Mouse (Mus musculus): ENCODE results near the gene Rtl3.

Rtl3 gene

DNA sequence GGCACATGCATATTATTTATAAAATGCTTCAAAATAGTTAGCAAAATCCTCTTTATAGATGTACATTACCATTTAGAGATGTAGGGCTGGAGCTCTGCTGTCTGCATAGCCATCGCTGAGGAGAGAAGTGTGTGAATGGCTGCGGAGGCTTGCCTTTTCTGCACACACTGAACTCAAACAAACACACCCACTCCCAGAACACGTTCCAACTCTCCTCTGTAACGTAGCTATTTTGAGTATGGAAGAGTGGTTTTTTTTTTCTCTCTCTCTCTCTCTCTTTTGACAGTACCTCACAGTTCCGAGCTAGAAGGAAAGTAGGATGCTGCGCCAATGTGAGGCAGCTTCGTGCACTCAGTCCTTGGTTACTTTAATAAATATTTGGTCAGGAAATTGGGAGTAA is at the start of gene Rtl3:
Rtl3 (minus strand) TSS at position 236 of the 400 bp plus-strand sequence.
- DNase-seq = no peak

DNA sequence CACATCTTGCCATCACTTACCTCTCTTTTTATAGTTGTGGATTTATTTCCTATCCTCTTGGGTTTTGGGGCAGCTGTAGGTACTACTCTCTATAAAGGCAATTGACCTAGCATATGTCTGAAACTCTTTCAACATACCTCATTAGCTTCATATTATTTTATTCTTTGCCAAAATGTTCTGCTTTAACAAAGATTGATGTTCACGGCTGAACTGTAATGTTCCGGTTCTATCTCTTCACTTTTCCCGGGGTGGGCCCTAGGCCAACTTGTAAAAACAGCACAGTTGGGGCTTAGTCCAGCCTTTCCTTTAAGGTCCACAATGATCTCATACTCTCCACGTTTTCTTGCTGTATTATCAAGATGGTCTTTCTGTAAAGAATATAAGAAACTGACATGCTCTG is 31.9 kb upstream of the Rtl3 start:
- no peak for DNase-seq

- no peak for DNase-seq
Measured at GRCm38 (mm10) chrX:106871894-106872293, 31.4 kb upstream of the Rtl3 start.

DNA sequence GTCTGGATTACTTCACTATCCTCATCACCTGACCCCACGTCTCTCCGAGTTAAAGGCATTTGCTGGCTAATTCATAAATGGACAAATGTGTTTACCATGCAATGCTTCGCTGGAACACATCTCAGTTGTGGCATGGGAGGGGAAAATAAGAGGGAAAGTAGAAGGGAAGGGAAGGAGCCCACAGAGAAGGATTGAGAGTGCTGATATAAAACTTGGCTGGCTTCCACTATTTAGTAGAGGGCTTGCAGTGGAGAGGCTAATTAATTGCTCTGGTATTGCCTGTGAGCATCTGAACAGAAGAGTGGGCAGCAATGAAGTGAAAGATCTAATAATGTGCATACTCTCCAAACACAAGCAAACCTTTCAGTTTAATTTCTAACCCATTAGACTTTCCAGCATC is 31.0 kb upstream of the Rtl3 start:
- no peak for DNase-seq

GRCm38 (mm10) chrX:106853523-106854300 is 13.3 kb upstream of the Rtl3 start:
- DNase-seq = no peak

DNA sequence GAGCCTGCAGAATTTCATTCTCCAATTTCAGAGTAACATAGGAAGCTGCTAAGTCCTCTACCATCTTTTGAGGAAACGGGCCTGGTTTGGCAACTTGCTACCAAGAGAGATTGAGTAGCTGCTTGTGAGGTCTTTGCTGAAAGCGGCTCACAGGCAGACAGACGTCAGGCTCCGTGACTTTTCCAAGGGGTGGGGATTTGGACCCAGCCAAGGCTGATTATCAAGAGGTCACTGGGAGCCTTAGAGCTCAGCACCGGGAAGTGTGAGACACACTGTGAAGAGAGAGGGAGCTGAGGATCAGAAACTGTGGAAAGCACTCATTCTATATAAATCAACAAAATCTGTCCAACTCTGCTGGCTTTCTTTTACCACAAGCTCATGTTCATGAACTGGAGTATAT is 853 bp downstream of the Rtl3 start:
- DNase-seq = no peak

DNA sequence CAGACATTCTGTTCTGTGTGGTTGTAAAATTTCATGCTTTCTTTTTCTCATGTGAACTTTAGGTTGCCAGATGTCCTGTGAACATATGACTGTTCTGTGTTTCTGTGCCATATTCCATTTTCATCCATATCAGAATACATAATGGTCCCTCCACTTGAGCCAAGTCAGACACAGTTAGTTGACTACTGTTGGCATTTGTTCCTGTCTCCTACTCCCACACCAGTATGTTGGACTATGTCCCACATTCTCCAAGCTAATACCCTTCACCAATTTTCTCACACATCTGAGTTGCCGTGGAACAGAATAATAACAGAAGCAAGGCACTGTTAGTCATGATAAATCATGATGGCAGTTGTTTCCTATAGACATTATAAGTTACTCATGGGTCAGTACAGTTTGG is 9.9 kb downstream of the Rtl3 start:
- no peak for DNase-seq

DNA sequence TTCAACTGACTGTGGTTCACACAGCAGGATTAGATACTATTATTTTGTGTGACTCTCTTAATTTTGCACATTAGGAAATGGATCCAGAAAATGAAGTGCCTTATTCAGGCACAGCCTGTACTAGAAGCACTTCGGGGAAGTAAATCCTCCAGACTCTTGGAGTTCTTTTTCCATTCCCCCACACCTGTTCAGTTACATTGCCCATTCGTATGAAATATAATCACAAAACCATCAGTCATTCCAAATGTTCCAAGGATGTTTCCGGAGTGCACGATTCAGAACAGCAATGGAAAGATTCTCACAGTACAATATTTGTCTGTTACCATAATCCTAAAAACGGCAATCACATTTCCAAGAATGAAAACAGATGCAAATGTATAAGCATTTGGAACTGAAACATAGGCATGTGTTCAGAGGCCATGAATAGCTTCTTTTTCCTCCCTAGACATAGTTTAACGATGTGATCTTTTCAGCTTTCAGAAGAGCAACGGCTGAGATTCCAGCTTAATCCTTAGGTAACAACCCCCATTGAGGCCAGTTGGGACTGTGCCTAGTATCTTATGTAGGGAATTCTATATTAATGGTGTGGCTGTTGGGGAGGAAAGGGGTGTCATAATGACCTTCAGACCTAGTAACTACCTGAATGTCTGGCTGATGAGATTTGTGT is 30.8 kb downstream of the Rtl3 start:
- DNase-seq = no peak

DNA sequence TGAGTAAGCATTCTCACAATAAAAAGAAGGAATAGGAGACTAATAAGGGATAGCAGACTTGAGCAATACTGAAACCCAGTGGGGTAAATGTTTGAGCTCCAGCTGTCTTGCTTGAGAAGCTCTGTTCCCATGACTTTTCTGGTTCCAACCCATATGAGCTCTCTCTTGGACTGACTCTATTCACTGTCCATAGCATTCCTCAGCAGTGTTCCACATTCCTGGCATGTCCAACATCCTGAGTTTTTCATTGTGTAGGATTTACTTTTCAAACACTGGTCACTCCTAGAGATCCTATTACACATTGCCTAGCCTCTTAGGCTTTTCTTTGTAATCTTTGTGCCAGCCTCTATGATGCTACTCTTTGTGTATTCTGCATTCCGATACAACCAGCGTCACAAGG is 36.1 kb downstream of the Rtl3 start:
- no peak for DNase-seq

GRCm38 (mm10) chrX:106794686-106795085 is 45.8 kb downstream of the Rtl3 start:
- no peak for DNase-seq

All from cerebellum, adult 9-10 months (tissue).